Mouse (Mus musculus) liver, adult 2 months (tissue): Measurements from ENCODE around the gene Armc3.

Source experiments
- CTCF ChIP-seq: fragments of 200-500 bp; IDR thresholded peaks from 2 replicates; pipeline ENCODE4 v1.5.1; 2011; ENCODE audit warnings: low read depth, low read length, control low read depth
- POLR2A ChIP-seq: fragments of 200-500 bp; IDR thresholded peaks from 2 replicates; pipeline ENCODE4 v1.6.1; 2011; ENCODE audit warnings: low read length, control low read depth; ENCODE audit not compliant: insufficient read depth; ENCODE audit errors: extremely low read depth

- no peak for TF ChIP-seq CTCF
- TF ChIP-seq POLR2A: no peak
Observed at GRCm38 (mm10) chr2:19265834-19266233, 66.7 kb downstream of the Armc3 start.
